Mouse (Mus musculus) liver, adult (tissue): ENCODE data around the gene Gm20489.
A peak's percentile ranks its signal among the peaks of the same experiment; 100 is the strongest.

Experiments
- GATA4 ChIP-seq: IDR thresholded peaks from 2 replicates; pipeline ENCODE4 v1.6.1; 2014; ENCODE audit warnings: mild to moderate bottlenecking, low read length; ENCODE audit not compliant: insufficient replicate concordance

Gene Gm20489

DNA sequence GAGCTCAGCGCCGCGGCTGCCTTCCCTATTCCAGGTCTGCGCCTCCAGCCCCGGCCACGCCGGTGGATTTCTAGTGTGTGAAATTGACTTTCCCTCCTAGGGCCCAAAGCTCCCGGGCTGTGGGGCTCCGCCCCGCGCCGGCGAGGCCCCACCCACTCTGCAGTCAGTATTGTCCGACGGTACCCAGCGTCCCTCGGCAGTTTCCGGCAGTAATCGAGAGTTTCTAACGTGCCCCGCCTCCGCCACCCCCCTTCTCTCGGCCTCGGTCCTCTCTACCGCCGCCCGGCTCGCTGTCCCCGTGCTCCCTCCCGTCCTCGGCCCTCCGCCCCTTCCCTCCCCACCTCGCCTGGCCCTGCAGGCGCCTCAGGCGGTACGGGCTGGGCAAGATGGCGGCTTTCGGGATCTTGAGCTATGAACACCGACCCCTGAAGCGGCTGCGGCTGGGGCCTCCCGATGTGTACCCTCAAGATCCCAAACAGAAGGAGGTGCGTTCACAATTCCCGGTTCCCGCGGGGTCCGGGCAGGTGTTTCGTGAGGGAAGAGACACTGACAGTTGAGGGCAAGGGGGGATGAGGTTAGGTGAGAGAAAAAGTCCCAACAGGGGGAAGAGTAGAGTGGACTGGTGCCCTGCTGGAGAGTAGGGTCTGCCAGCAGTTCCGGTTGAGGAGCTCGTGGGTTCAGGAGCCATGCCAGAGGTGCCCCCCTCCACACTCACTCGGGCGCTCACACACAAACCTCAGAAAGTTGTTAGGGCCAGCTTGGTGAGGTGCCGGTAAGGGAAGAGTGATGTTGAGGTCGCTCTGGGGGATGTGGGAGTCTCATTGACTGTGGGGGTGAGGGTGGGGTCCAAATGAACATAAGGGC is 5.3 kb upstream of the Gm20489 start, which contains the start of gene Med12:
TSS of gene Med12 (plus strand) at position 156 of the 864 bp plus-strand sequence.
- TF ChIP-seq GATA4 = peak; percentile 45; the same call in 1 of the 2 replicates

DNA sequence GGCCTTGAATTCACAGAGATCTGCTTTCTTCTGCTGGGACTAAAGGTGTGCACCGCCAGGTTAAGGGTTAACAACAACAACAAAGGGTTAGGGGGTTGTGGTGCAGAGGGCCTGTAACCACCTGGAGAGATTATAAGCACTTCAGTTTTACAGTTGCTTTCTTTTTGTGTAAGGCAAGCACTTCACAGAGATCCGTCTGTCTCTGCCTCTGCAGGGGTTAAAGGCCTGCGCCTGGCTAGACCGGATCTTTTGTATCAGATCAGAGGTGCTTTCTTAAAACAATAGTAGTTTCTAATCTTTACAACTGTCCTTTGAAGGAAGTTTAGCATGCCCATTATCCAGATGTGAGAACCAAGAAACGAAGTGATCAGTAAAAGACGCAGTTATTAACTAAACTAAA is 4.6 kb upstream of the Gm20489 start:
- TF ChIP-seq GATA4 = no peak

DNA sequence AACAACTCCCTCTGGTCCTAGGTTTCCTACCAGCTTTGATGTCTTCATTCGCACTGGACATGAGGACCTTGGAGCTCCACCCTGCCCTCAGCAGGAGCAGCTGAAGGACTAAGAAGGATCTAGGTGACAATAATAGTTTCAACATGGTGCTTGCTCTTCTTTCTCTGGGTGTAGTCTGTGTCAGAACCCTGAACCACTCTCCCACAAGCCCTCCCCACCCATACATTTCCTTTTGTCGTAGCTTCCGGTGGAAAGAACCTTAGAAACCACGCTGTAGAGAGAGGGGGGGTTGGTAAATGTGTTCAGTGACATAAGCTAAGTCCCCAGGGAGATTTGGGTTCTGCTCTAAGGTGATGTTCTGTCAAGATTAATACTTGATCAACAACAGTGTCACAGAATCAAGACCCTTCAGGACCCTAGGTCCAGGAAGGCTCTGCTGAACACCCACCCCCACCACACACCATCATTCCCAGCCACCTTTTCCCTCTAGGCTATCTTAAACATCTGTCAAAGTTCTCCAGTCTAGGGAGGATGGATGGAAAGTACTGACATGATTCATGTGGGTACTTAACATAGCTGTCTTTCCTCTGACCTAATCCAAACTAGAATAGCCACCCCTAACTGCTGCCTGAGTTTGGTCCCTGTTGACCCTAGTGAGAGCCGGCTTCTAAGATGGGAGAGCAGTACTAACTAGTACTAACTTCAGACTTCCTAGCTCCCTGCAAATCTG is 633 bp downstream of the Gm20489 start, which contains the start of gene Il2rg:
TSS of gene Il2rg (minus strand) at position 231 of the 730 bp plus-strand sequence.
- TF ChIP-seq GATA4 = no peak

DNA sequence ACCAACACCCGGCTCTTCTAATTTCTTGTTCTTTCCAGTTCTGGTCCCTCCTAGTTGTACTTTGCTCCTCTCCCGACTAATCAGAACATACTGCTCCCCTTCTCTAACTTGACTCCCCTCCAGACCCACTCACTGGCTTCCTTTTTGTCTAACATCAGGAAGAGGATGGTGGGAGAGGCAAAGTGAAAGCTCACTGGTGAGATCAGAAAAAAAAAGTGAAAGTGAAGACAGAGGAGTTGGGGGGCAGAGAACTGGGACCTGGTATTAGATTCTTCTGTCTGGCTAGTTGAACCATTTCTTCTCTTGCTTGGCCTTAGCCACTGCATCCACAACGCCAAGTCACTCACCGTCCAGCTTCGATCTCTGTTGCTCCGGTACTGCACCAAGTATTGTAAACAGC is 2.2 kb downstream of the Gm20489 start:
- no peak for TF ChIP-seq GATA4

DNA sequence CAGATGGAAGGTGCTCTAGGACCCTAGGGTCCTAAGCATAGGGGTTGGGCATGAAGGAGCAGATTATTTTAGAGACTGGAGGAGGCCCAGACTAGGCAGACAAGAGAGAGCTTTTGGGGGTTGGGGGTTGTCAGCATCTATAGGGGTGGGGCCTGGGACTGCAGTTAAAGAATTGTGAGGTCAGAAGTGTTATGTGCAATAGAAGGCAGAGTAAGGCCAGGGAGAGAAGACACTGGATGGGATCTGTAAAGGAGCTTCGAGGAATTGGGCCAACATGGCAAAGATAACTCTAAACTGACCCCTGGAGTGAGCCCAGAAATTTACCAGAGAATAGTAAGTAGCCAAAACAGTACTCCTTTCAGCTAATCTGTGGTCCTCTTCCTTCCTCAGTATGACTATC is 4.9 kb downstream of the Gm20489 start, which contains the start of gene Gm614:
TSS of gene Gm614 (minus strand) at position 101 of the 400 bp plus-strand sequence.
- no peak for TF ChIP-seq GATA4

DNA sequence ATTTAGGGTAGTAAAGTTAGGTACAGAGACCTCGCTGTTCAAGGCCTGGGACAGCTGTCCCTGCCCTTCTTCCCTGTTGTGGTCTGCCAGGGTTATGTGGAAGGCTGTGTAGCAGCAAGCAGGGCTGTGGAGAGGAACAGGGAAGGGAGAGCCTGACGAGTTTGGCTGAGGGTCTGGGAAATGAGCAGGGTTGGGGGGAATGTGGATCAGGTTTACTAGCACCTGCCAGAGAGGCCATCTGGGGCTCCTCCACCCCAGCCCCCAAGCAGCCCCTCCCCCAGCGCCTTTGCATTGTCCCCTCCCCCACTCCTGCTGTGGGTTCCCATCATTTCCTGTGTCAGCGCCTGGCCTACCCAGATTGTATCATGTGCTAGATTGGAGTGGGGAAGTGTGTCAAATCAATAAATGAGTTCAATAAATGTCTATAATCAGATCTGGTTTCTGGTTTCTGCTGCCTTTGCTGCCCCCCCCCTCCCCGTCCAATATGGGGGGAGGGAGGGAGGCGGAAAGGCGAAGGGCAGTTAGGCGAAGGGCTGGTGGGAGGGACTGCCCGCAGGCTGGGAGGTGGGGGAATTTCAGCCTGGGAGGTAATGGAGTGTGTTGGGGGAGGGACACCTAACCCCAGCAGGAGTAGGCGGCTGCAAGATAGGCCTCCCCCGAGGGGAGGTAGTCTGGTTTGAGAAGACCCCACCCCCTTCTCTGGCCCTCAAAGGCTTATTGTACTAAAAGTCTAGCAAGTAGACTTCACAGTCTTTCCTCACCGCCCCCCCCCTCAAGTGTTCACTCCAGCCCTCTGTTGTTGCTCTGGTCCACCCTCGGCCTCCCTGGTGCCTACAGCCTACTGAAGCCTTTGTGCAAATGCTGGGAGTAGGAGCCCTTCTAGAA is 8.1 kb downstream of the Gm20489 start:
- no peak for TF ChIP-seq GATA4

DNA sequence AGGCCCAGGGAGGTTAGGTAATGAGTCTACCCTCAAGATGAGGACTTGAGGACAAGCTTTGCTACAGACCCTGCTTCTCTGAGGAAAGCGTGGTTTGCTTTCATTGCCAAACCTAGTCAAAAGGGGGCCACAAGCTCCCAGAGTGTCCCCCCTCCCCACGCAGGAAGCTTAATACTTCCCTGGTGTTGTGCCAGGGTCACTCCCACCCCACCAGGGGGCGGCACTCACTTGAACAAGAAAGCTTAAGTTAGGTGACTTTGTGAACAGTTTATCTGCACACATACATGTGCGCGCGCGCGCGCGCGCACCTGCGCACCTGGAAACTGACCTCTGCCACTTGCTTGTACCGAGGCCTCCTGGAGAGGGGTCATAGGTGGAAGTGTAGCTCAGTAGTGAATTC is 12.2 kb downstream of the Gm20489 start:
- no peak for TF ChIP-seq GATA4

DNA sequence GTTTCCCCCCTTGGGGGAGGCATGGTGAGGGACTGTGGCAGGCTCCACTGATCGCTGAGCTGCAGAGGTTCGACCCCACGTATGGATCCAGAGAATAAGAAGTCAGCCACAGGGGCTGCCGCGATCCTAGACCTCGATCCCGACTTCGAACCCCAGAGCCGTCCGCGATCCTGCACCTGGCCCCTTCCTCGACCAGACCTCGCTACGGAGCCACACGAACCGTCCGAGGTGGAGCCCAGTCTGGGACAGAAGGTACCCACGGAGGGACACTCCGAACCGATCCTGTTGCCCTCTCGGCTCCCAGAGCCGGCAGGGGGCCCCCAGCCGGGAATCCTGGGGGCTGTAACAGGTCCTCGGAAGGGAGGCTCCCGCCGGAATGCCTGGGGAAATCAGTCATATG is 14.1 kb downstream of the Gm20489 start:
- no peak for TF ChIP-seq GATA4

DNA sequence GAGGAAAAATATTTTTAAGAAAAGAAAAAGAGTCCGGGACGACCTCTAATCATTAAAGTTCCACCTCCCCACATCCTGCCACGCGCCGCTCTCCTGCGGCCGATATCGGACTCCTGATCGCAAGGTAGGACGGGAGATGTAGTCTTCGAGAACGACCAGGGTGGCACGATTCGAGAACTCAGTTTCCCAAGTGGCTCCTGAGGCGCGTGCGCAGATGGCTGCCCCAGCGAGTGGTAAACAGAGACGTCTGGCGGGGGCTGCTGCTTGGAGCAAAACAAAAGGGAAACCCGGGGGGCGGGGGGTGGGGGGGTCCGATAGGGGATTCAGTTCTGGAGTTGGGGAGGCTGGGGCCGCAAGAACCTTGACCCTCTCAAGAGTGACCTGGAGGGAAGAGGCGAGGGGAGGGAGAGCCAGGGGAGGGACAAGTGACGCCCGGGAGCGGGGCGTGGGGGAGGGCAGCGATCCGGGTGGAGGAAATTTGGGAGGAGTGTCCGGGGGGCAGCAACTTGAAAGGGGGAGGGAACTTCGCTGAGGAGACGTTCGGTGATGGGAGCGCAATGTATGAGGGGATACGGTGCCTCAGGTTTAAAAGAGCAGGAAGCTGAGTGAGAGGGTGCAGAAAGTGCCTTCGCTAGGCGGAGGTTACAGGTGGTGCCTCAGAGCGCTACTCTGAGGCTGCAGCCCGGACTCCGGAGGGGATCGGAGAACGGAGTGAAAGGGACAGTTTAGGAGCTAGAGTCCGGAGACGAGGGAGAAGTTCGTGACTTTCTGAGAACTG is 14.7 kb downstream of the Gm20489 start, which contains the start of gene Foxo4:
TSS of gene Foxo4 (plus strand) at position 577 of the 778 bp plus-strand sequence.
- peak; percentile 73; the same call in 1 of the 2 replicates for TF ChIP-seq GATA4

DNA sequence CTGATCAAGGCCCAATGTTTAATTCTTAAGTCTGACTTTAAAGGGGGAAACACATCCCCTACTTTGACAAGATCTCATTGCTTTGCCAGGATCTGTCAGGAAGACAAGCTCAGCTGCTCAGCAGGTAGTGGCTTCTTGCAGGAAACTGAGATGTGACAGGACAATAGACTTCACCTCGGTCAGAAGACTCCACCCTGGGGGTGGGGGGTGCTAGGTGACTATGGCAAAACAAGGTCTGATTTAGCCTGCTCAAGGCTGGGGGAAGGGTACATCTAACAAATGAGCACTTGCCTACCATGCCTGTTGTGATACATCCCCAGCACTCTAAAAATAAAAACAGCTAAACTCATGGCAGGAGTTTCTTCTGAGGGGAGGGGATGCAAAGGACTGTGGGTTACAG is 23.8 kb downstream of the Gm20489 start:
- TF ChIP-seq GATA4 = no peak

DNA sequence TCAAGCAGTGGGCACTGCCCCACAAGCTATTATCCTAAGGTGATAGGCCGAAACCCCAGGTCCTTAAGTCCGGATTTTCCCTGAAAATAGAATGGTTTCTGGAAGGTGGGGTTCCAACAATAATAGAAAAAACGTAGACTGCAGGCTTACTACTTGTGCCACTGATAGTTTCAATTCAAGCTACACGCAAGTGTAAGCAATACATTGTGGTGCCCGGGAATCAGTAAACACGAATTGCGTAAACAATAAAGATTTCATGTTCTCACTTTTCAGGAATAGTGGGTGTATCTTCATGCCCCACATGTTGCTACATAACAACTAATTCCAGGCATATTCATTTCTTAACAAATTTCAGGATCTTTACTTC is 46.0 kb downstream of the Gm20489 start:
- no peak for TF ChIP-seq GATA4

DNA sequence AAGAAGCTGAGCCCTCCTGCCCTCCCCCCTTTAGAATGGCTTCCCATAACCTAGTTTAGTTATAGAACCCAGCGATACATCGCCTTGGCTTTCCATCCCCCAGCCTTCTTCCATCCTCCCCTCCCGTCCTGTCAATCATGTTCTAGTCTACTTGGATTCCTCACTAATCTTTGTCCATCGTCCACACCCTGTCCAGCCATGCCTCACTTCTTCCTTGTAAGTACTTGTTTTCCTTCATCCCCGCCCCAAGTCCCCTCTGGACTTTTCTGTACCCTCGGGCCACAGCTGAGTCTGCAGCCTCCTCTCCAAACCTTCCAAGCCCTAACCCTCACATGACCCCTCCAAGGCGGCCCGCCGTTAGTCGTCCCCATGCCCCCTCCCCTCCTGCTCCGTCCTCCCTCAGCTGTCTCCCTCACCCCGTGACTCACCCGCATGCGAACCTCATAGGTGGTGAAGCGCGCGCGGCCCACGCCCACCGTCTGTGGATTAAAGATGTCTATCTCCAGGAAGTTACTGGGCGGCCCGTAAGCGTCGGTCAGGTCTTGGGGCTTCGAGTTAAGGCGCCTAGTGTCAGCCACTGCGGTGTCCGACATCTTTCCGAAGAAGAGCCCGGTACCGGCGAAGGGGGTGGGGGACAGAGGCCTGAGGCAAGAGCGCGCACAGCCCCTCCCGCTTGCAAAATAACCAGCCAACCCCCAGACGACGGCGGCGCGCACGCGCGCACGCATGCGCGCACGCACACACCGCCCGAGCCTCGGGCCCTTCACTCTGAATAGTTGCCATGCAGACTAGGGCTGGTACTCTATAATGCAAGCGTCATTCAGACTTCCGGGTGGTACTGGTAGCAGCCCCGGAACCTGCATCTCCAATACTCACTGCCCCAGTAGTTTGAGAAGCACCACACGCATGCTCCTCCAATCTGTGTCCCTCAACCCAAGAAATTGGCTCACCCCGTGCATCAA is 46.7 kb downstream of the Gm20489 start, which contains the start of gene Snx12:
TSS of gene Snx12 (minus strand) at position 730 of the 962 bp plus-strand sequence.
- peak; percentile 28; the same call in 1 of the 2 replicates for TF ChIP-seq GATA4
